Mouse (Mus musculus) megakaryocyte-erythroid progenitor cell, adult 5 weeks (primary cell): ENCODE results near the gene Mapk8ip3. TPM values are rescaled to one million over a fixed set of nuclear protein-coding genes. Genes with fewer than 3 reads are reported as not detected.

Experiments used
- polyA plus RNA-seq: library from polyadenylated mRNA; stranded (reverse); fragments of >175 nt; gene quantifications from 2 replicates; pipeline ENCODE4 v1.2.3, GENCODE M21; 2012

Gene Mapk8ip3
- polyA plus RNA-seq = 47.5 and 84.7 TPM in 2 replicates

GRCm38 (mm10) chr17:24936259-24937237 is at the start of gene Mapk8ip3:
Gene Mapk8ip3, minus strand, starts transcription at chr17:24936977.

GRCm38 (mm10) chr17:24960135-24960851 is 23.5 kb upstream of the Mapk8ip3 start, which contains the start of gene Jpt2:
Gene Jpt2, minus strand, starts transcription at chr17:24960689.

GRCm38 (mm10) chr17:24896241-24896992 is 40.4 kb downstream of the Mapk8ip3 start, which contains the start of gene Nme3:
Gene Nme3, plus strand, starts transcription at chr17:24896500.

GRCm38 (mm10) chr17:24894995-24895547 is 41.7 kb downstream of the Mapk8ip3 start, which contains the start of the genes Eme2 and Mrps34:
Gene Eme2, minus strand, starts transcription at chr17:24895087.
Gene Mrps34, plus strand, starts transcription at chr17:24895116.

GRCm38 (mm10) chr17:24886134-24886931 is 50.4 kb downstream of the Mapk8ip3 start, which contains the start of the genes Nubp2 and Spsb3:
Gene Nubp2, minus strand, starts transcription at chr17:24886349.
Gene Spsb3, plus strand, starts transcription at chr17:24886643.

GRCm38 (mm10) chr17:24865776-24866175 is 71.0 kb downstream of the Mapk8ip3 start, which contains the start of gene Igfals:
Gene Igfals, plus strand, starts transcription at chr17:24865997.

GRCm38 (mm10) chr17:24850065-24850772 is 86.6 kb downstream of the Mapk8ip3 start, which contains the start of gene Fahd1:
Gene Fahd1, minus strand, starts transcription at chr17:24850364.

Other genes with a start within 250 kb of the Mapk8ip3 start
- gene Syngr3, start 247.0 kb downstream of the Mapk8ip3 start, polyA plus RNA-seq = 0.09 and 0.17 TPM in 2 replicates
- 83.1 and 98.4 TPM in 2 replicates for gene Gfer, start 240.8 kb downstream of the Mapk8ip3 start, polyA plus RNA-seq
- 1.4 and 1.9 TPM in 2 replicates for gene Noxo1, start 240.7 kb downstream of the Mapk8ip3 start, polyA plus RNA-seq
- 27.5 and 29.5 TPM in 2 replicates for gene Tbl3, start 229.3 kb downstream of the Mapk8ip3 start, polyA plus RNA-seq
- 0.10 and 0.29 TPM in 2 replicates for gene Rnf151, start 218.9 kb downstream of the Mapk8ip3 start, polyA plus RNA-seq
- gene Rps2, start 218.9 kb downstream of the Mapk8ip3 start, polyA plus RNA-seq = 3,004 and 3,175 TPM in 2 replicates
- gene Ndufb10, start 212.5 kb downstream of the Mapk8ip3 start, polyA plus RNA-seq = 406 and 479 TPM in 2 replicates
- gene Rpl3l, start 209.2 kb downstream of the Mapk8ip3 start, polyA plus RNA-seq = 0.62 and 0.84 TPM in 2 replicates
- 41.5 and 68.8 TPM in 2 replicates for gene Msrb1, start 200.3 kb downstream of the Mapk8ip3 start, polyA plus RNA-seq
- gene Hs3st6, start 184.0 kb downstream of the Mapk8ip3 start, polyA plus RNA-seq = 0.26 and 0.34 TPM in 2 replicates
- gene Meiob, start 132.7 kb downstream of the Mapk8ip3 start, polyA plus RNA-seq = not detected in 2 replicates
- gene Hagh, start 96.8 kb downstream of the Mapk8ip3 start, polyA plus RNA-seq = 23.5 and 28.8 TPM in 2 replicates
- 4.0 and 4.1 TPM in 2 replicates for gene Fahd1, start 86.6 kb downstream of the Mapk8ip3 start, polyA plus RNA-seq
- gene Igfals, start 71.0 kb downstream of the Mapk8ip3 start, polyA plus RNA-seq = 0.05 and 0.10 TPM in 2 replicates
- gene Nubp2, start 50.6 kb downstream of the Mapk8ip3 start, polyA plus RNA-seq = 90.9 and 102 TPM in 2 replicates
- gene Spsb3, start 50.3 kb downstream of the Mapk8ip3 start, polyA plus RNA-seq = 36.2 and 37.4 TPM in 2 replicates
- 16.0 and 16.9 TPM in 2 replicates for gene Eme2, start 41.9 kb downstream of the Mapk8ip3 start, polyA plus RNA-seq
- gene Mrps34, start 41.9 kb downstream of the Mapk8ip3 start, polyA plus RNA-seq = 84.7 and 84.8 TPM in 2 replicates
- gene Nme3, start 40.5 kb downstream of the Mapk8ip3 start, polyA plus RNA-seq = 19.9 and 26.0 TPM in 2 replicates
- gene Jpt2, start 23.7 kb upstream of the Mapk8ip3 start, polyA plus RNA-seq = 21.6 and 25.1 TPM in 2 replicates
- 23.0 and 36.4 TPM in 2 replicates for gene Cramp1l, start 78.8 kb upstream of the Mapk8ip3 start, polyA plus RNA-seq
- gene Ift140, start 79.1 kb upstream of the Mapk8ip3 start, polyA plus RNA-seq = 12.2 and 12.3 TPM in 2 replicates
- not detected in 2 replicates for gene Tmem204, start 146.6 kb upstream of the Mapk8ip3 start, polyA plus RNA-seq
- gene Telo2, start 179.0 kb upstream of the Mapk8ip3 start, polyA plus RNA-seq = 38.2 and 47.2 TPM in 2 replicates
- 0.05 TPM in 1 of 2 replicates, not detected in the other for gene Ptx4, start 183.8 kb upstream of the Mapk8ip3 start, polyA plus RNA-seq
- gene Clcn7, start 196.4 kb upstream of the Mapk8ip3 start, polyA plus RNA-seq = 20.5 and 22.9 TPM in 2 replicates
- not detected in 2 replicates for gene Ccdc154, start 225.5 kb upstream of the Mapk8ip3 start, polyA plus RNA-seq
- gene Gm38655, start 238.5 kb upstream of the Mapk8ip3 start, polyA plus RNA-seq = not detected in 2 replicates
- gene BC003965, start 247.6 kb upstream of the Mapk8ip3 start, polyA plus RNA-seq = 22.4 and 24.1 TPM in 2 replicates